Mouse (Mus musculus): Measurements from ENCODE around the gene Mpzl1.

GRCm38 (mm10) chr1:165559073-165559472, 75.3 kb downstream of the Mpzl1 start:
- no peak for TF ChIP-seq POLR2A (IDR thresholded peaks at IDR 0.05; ENCODE audit: low read depth, low read length)
- no peak for TF ChIP-seq CTCF (conservative IDR thresholded peaks at IDR 0.05; ENCODE audit: insufficient read depth, insufficient read length, low read depth, low read length)

Data from kidney, adult 2 months (tissue).